Mouse (Mus musculus): ENCODE measurements around the gene 1700029I15Rik. TPM values are rescaled to one million over a fixed set of nuclear protein-coding genes. Genes with fewer than 3 reads are reported as not detected.

1700029I15Rik gene
- polyA plus RNA-seq, 1 experiment from 2014 or later = 1.8 TPM

GRCm38 (mm10) chr2:92435023-92435422 lies 52.7 kb downstream of the 1700029I15Rik start:
- ATAC-seq (replicated peaks; ENCODE audit: extremely low read depth, insufficient read depth, low FRiP score) = no peak
- no peak overlapping the region for H3K9ac ChIP-seq (ENCODE audit: low read length)
- no peaks in the 10 kb centered on the region for H3K27me3 ChIP-seq (ENCODE audit: control insufficient read depth, insufficient read depth, low read length)
- peaks cover 35% of the 10 kb centered on the region for H3K4me1 ChIP-seq (ENCODE audit: control insufficient read depth, insufficient read depth, low read length)
- H3K9me3 ChIP-seq (replicated peaks; ENCODE audit: control insufficient read depth, low read length) = no peaks in the 10 kb centered on the region
- H3K36me3 ChIP-seq (ENCODE audit: control insufficient read depth, insufficient read depth) = no peaks in the 10 kb centered on the region
- 59% methylated on average over 6 of the region's 6 CpGs for WGBS
- H3K4me2 ChIP-seq (ENCODE audit: low read depth, low read length) = no peak overlapping the region
- H3K27ac ChIP-seq (ENCODE audit: low read length) = no peak overlapping the region
- H3K4me3 ChIP-seq (ENCODE audit: low read length) = no peak overlapping the region

Small RNA genes lying within 50 kb of the gene (microRNA-seq; reads per million reads assigned to microRNA genes)
- not detected for gene Mir7000

Other genes with a start within 250 kb of the 1700029I15Rik start
- gene Pex16, start 7.9 kb upstream of the 1700029I15Rik start, polyA plus RNA-seq (2015; fragmentation: Nextera tagmentation; extraction: Ambion mirVana) = 20.1 and 20.7 TPM in 2 replicates
- gene Large2, start 7.7 kb upstream of the 1700029I15Rik start, polyA plus RNA-seq (2015; fragmentation: Nextera tagmentation; extraction: Ambion mirVana) = 1.7 and 2.0 TPM in 2 replicates
- gene Mapk8ip1, start 18.7 kb downstream of the 1700029I15Rik start, polyA plus RNA-seq (2015; fragmentation: Nextera tagmentation; extraction: Ambion mirVana) = 5.7 TPM in 2 replicates
- gene Cry2, start 51.5 kb downstream of the 1700029I15Rik start, polyA plus RNA-seq (2015; fragmentation: Nextera tagmentation; extraction: Ambion mirVana) = 18.4 and 18.6 TPM in 2 replicates
- 9.9 and 12.9 TPM in 2 replicates for gene Slc35c1, start 78.0 kb downstream of the 1700029I15Rik start, polyA plus RNA-seq (2015; fragmentation: Nextera tagmentation; extraction: Ambion mirVana)
- gene Chst1, start 217.2 kb downstream of the 1700029I15Rik start, polyA plus RNA-seq (2015; fragmentation: Nextera tagmentation; extraction: Ambion mirVana) = 2.5 and 2.6 TPM in 2 replicates